Comparison of ENCODE assay signal across 25 mouse cellular contexts in the genomic region with DNA sequence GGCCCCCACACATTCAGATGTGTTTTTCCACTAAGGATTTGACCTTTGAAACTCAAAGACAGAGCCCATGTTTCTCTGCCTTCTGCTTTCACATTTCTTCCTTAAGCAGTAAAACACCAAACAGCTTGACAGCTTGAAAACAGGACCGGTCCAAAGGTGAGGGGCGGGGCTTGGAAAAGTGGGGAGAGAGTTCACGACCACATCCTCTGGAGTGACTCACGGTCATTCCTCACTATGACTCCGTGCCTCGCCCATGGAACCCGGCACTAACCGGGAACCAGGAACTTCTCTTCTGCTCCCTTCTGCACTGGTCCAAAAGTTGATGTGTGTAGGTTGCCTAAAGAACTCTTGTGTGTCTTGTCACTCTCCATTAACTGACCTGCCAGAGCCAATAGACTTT.
DNase-seq lines count a peak whose midpoint lies in the region; ATAC-seq and TF ChIP-seq lines count a peak whose summit lies in the region.
"Had no signal": no experiment of that assay in that cellular context is flagged by ENCODE, and none has a peak within 500 bp of the region (broad histone marks: within the 10 kb centered on the region; RNA-seq: fewer than 3 reads in every experiment).

No protein-coding gene starts in this region.

- H3K4me2 ChIP-seq in intestine, embryonic 16.5 days (ENCODE audit: low read depth, low read length), result 0 out of 2 replicates have a peak overlapping the region, but pooled peaks have one; percentile 2
- H3K4me2 ChIP-seq in stomach, embryonic 16.5 days (ENCODE audit: low read depth, low read length), result no peak overlapping the region
- H3K4me2 ChIP-seq: forebrain, embryonic 15.5 days; heart, embryonic 11.5 days; limb, embryonic 15.5 days; lung, embryonic 14.5 days; midbrain, embryonic 12.5 days had no signal

- TF ChIP-seq CTCF in kidney, adult 2 months (conservative IDR thresholded peaks at IDR 0.05; ENCODE audit: insufficient read depth, insufficient read length, low read depth, low read length), result no peak

- intact Hi-C loops in left cerebral cortex, postnatal 14 days (cut with DNase I), result no loop called here

- 54% methylated on average over 8 of the region's 8 CpGs for WGBS in kidney, adult 2 months
- WGBS in intestine, embryonic 16.5 days, result 58% methylated on average over 8 of the region's 8 CpGs
- WGBS in stomach, embryonic 16.5 days, result 66% methylated on average over 8 of the region's 8 CpGs

- no peaks in the 10 kb centered on the region for H3K36me3 ChIP-seq in kidney, adult 2 months (ENCODE audit: control insufficient read depth, insufficient read depth, low read length)
- no peaks in the 10 kb centered on the region for H3K36me3 ChIP-seq in intestine, embryonic 16.5 days (ENCODE audit: control insufficient read depth, insufficient read depth, low read length)
- no peaks in the 10 kb centered on the region for H3K36me3 ChIP-seq in stomach, embryonic 16.5 days (ENCODE audit: control insufficient read depth, insufficient read depth, low read length)
- H3K36me3 ChIP-seq: forebrain, embryonic 15.5 days; G1E; limb, embryonic 15.5 days; midbrain, embryonic 12.5 days had no signal

- no peak overlapping the region for H3K27ac ChIP-seq in kidney, adult 2 months (ENCODE audit: insufficient read depth, low read depth, low read length)
- H3K27ac ChIP-seq in intestine, embryonic 16.5 days (ENCODE audit: low read length), result peak overlapping the region; percentile 84
- no peak overlapping the region for H3K27ac ChIP-seq in stomach, embryonic 16.5 days (ENCODE audit: low read length)
- H3K27ac ChIP-seq: forebrain, embryonic 15.5 days; hindbrain, postnatal 0 days; limb, embryonic 15.5 days; liver, embryonic 14.5 days; midbrain, embryonic 12.5 days had no signal

- H3K9ac ChIP-seq in intestine, embryonic 16.5 days (ENCODE audit: low read depth, low read length), result no peak overlapping the region
- no peak overlapping the region for H3K9ac ChIP-seq in stomach, embryonic 16.5 days (ENCODE audit: low read length)
- H3K9ac ChIP-seq: forebrain, embryonic 15.5 days; limb, embryonic 15.5 days; liver, embryonic 14.5 days; lung, embryonic 14.5 days; midbrain, embryonic 12.5 days had no signal

- DNase-seq in kidney, adult 2 months, result peak; percentile 12
- DNase-seq in kidney, adult 18-20 months, result no peak
- peak; percentile 91 for DNase-seq in 3T3-L1 (ENCODE audit: low read depth, low spot score)
- DNase-seq in adrenal gland, adult (ENCODE audit: inconsistent age in 2 of 2, low spot score in 1 of 2), result no peak
- DNase-seq in left cerebral cortex, postnatal 14 days (ENCODE audit: low spot score in 2 of 2), result no peak
- no peak for DNase-seq in cerebellum, adult 8-10 months
- DNase-seq: adrenal gland, postnatal 10 days; cerebellum, adult 18-20 months; cerebellum, postnatal 36 days; embryo, embryonic 11 days; layer of hippocampus, adult 9-11 months; left cerebral cortex, postnatal 4 days; lung, embryonic 14.5 days; right cerebral cortex, postnatal 14 days; thymus, adult 2 months had no signal

- TF ChIP-seq POLR2A in kidney, adult 2 months (IDR thresholded peaks at IDR 0.05; ENCODE audit: low read depth, low read length), result no peak

- H3K4me3 ChIP-seq in kidney, adult 2 months (ENCODE audit: insufficient read depth, low read depth, low read length), result no peak overlapping the region
- no peak overlapping the region for H3K4me3 ChIP-seq in intestine, embryonic 16.5 days (ENCODE audit: low read length)
- H3K4me3 ChIP-seq in stomach, embryonic 16.5 days (replicated peaks; ENCODE audit: low read length), result no peak overlapping the region
- H3K4me3 ChIP-seq: forebrain, embryonic 15.5 days; limb, embryonic 15.5 days; midbrain, embryonic 12.5 days had no signal

- no peaks in the 10 kb centered on the region for H3K27me3 ChIP-seq in kidney, adult 2 months (replicated peaks; ENCODE audit: control insufficient read depth, insufficient read depth, low read length)
- H3K27me3 ChIP-seq in intestine, embryonic 16.5 days (replicated peaks; ENCODE audit: control insufficient read depth, insufficient read depth, low read length), result no peaks in the 10 kb centered on the region
- H3K27me3 ChIP-seq in stomach, embryonic 16.5 days (ENCODE audit: control insufficient read depth, insufficient read depth, low read length), result no peaks in the 10 kb centered on the region
- H3K27me3 ChIP-seq: CH12.LX; forebrain, embryonic 15.5 days; limb, embryonic 15.5 days; midbrain, embryonic 12.5 days had no signal

- peak; percentile 96 for ATAC-seq in intestine, embryonic 16.5 days
- ATAC-seq in stomach, embryonic 16.5 days (ENCODE audit: insufficient read depth, low FRiP score), result peak; percentile 83
- ATAC-seq: forebrain, embryonic 15.5 days; hindbrain, postnatal 0 days had no signal

- H3K9me3 ChIP-seq in intestine, embryonic 16.5 days (ENCODE audit: control insufficient read depth, low read length), result no peaks in the 10 kb centered on the region
- no peaks in the 10 kb centered on the region for H3K9me3 ChIP-seq in stomach, embryonic 16.5 days (replicated peaks; ENCODE audit: control insufficient read depth, low read length)
- H3K9me3 ChIP-seq: forebrain, embryonic 15.5 days; limb, embryonic 15.5 days; midbrain, embryonic 12.5 days had no signal

- no peaks in the 10 kb centered on the region for H3K4me1 ChIP-seq in kidney, adult 2 months (ENCODE audit: control insufficient read depth, insufficient read depth, low read length)
- no peaks in the 10 kb centered on the region for H3K4me1 ChIP-seq in intestine, embryonic 16.5 days (ENCODE audit: control insufficient read depth, insufficient read depth, low read length)
- H3K4me1 ChIP-seq in stomach, embryonic 16.5 days (ENCODE audit: control insufficient read depth, insufficient read depth, low read length), result no peaks in the 10 kb centered on the region
- H3K4me1 ChIP-seq: midbrain, embryonic 12.5 days had no signal

Comparison
In these comparisons a context has a peak if more than half of its experiments do, and no peak if none do; other contexts are left out.
1. DNase-seq: peak in kidney, adult 2 months (single experiment) and 3T3-L1 (single experiment); none in kidney, adult 18-20 months (single experiment), adrenal gland, adult (0 of 2), left cerebral cortex, postnatal 14 days (0 of 2) and cerebellum, adult 8-10 months (single experiment).